Mouse (Mus musculus) activated CD4-positive, CD25-positive, alpha-beta regulatory T cell, adult 4 months (primary cell): ENCODE data around the gene Nhsl1. TPM values are rescaled to one million over a fixed set of nuclear protein-coding genes. Genes with fewer than 3 reads are reported as not detected.

Experiments
- ATAC-seq: one replicate; pipeline ENCODE4 v1.8.0; 2017
- polyA plus RNA-seq, 2 experiments: library from polyadenylated mRNA; unstranded; fragments of 100-300 nt; shearing (Covaris generic); gene quantifications; one replicate each; pipeline ENCODE4 v1.2.1; 2017

Nhsl1 gene
- polyA plus RNA-seq, 2 experiments from 2014 or later: 0.54 to 0.69 TPM

DNA sequence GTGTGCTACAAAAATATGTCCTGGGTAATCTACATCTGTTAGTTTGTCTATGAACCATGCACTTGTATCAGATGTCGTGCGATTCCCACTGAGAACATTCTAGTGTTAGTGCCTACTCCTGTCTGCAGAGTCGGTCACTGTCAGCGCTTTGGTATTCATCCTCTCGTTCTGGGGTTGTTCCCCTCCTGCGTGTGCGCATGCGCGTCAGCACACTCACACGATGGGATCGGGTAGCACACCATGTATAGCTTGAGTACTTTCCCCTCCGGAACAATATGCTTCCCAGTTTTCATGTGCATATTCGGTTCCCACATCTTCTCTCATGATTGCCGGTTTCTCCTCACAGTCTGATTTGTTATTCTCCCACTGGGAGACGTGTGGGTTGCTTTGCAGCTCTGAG is 28.4 kb downstream of the Nhsl1 start:
- no peak for ATAC-seq

DNA sequence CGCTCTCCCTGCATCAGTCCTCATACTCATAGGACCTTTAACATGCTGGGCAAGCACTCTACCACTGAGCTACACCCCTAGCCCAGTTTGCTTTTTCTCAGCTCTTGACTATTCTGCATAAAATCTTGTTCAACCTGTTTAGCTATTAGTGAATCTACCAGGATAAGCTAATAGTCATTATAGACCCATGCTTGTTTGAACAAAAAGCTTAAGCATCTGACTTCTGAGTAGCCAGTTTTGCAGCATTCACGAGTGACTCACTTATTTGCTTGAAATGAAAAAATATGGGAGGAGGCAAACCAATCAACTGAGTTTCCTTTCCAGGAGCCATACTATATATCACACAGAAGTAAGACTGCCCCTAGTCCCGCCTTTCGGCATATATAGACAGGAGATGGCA is 32.0 kb downstream of the Nhsl1 start:
- no peak for ATAC-seq

DNA sequence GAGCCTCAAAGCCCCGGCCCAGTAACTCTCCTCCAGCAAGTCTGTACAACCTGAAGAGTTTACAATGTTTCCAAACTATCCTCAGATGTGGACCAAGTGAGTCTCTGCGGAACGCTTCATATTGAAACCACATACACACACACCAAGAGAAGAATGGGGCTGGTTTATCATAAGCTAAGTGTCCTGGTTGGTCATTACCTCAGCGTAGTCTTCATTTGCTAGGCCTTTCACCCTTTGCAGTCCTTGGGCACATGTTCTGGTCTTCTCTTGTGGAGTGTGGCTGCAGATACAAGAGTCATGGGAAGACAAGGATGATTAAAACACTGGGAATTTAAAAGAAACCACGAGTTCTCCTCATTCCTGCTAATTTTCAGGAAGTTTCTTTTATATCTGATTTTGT is 34.2 kb downstream of the Nhsl1 start:
- no peak for ATAC-seq

DNA sequence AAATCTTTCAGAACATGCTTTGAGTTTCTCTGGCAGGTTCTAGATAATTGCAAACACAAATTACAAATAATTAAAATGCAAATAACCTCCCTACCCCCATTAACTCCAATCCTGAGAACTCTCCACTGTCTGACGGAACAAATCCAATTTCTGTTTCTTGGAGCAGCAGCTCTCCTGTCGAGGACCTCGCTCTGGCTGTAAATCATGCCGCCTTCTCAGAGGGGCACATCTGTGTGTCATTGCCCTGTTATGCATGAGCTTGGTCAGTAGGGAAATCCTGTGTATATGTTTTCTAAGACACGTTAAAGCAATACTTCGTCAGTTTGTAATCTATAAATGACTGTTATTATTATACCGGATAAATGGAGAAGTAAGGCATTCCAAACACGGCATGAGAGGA is 35.3 kb downstream of the Nhsl1 start:
- no peak for ATAC-seq

DNA sequence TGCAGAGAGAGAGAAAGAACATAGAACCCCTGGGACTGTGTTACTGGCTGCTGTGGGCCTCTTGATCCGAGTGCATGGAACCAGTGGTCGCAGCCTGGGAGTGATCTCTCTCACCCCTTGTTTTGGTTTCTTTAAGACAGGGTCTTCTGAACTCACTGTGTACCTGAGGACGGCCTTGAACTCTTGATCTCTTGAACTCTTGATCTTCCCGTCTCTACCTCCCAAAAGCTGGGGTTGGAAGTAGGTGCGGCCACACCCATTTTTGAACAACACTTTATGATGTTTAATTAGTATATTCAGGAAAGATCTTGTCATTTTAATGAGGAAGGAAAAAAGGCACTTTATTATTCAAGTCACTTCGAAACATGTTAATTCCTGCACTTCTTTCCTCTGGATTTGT is 37.7 kb downstream of the Nhsl1 start:
- no peak for ATAC-seq

DNA sequence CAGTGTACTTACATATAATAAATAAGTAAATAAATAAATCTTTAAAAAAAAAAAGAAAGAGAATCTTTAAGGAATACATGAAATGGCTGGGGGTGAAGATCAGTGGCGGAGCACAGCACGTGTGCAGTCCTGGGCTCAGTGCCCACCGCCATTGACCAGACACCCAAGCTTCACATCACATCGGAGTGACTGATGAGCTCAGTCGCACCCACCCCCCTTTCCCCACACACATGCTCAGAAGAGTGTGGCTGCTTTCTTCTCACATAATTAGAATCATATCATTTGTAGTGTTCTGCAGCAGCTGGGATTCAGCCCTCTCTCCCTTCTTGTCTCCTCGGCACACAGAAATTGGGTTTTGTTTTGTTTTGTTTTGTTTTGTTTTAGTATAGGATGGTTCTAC is 38.4 kb downstream of the Nhsl1 start:
- no peak for ATAC-seq

DNA sequence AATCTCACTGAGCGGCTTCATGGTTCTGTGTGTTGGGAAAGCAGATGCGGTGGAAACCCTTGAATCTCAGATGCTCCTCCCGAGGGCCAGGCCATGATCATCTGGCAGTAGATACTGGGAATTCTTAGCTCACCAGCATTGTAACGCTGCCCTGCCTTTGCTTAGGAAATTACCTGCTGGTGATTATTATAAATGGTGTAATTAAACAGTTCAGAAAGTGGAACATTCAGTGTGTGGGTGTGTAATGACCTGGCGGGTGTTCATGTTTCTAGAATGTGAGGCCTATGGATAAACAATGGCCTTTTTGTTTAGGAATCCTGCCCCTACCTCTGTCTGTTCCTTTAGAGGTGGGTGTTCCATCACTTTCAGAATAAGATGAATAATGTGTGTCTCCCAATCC is 39.7 kb downstream of the Nhsl1 start:
- ATAC-seq: no peak

DNA sequence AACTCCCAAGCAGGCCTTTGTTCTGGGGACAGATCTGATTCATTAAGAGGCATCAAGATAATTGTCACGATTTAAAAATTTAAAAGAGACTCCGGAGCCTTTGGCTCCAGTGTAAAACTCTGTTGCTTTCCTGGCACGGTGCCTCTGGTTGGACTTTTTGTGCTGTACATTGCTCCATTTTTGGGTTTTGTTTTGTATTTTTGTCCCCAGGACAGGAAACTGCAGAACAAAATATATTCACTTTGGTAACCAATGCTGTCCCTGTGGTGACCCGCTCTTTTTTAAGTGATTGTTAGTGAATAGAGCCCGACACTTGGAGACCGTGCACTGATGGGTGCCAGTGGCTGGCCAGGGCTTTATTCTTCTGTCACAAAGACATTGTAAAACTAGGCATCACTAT is 41.4 kb downstream of the Nhsl1 start:
- ATAC-seq: no peak

DNA sequence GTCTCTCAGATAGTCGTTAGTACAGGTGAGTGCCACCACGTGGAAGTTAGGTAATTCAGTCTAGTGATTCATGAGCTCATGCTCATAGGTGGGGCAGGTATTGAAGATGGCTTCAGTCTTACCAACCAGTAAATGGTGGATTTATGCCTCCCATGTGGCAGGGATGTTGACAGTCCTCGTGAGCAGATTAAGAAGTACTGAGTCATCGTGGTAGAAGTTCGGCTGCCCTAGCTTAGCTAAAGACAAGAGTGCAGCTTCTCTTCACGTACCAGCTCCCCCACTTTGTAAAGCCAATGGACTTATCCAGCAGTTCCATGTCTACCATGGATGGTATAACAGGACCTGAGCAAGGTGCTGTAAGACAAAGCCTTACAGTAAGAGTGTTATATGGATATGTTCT is 46.6 kb downstream of the Nhsl1 start:
- ATAC-seq: no peak

DNA sequence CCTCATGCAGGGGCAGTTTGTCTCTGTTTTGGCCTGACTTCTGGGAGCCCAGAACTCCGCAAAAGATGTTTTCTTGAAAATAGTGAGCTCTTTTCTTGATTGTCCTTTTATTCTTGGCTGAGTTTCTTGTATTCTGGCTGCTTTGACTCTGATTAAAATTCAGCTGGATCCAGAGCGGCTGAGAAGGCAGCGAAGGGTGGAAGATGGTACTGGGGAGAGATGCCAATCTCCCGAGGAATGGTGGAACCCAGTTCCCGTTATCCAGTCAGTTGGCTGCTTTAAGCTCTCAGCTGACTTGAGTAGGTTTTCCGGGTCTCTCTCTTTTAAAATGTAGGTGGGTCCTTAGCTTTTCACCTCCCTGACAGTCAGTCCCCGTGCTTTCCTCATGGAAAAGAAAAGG is 47.9 kb downstream of the Nhsl1 start:
- no peak for ATAC-seq

DNA sequence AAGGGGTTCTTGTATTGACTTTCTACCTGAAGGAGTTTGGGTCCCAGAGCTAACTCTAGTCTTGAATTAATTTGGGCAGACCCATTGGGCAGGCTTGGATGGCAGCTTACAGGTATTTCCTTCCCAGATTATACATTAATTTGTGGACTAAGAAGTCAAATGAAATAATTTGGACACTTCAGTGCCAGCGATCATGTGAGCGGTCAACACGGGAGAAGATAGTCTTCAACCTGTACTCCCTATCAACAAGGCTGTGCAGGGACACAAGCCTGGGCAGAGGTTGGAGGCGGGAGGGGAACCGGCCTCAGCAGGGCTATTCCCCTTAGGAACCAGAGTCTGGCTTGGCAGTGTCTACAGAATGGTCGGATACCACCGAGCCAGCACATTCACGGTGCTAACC is 49.3 kb downstream of the Nhsl1 start:
- ATAC-seq: no peak

DNA sequence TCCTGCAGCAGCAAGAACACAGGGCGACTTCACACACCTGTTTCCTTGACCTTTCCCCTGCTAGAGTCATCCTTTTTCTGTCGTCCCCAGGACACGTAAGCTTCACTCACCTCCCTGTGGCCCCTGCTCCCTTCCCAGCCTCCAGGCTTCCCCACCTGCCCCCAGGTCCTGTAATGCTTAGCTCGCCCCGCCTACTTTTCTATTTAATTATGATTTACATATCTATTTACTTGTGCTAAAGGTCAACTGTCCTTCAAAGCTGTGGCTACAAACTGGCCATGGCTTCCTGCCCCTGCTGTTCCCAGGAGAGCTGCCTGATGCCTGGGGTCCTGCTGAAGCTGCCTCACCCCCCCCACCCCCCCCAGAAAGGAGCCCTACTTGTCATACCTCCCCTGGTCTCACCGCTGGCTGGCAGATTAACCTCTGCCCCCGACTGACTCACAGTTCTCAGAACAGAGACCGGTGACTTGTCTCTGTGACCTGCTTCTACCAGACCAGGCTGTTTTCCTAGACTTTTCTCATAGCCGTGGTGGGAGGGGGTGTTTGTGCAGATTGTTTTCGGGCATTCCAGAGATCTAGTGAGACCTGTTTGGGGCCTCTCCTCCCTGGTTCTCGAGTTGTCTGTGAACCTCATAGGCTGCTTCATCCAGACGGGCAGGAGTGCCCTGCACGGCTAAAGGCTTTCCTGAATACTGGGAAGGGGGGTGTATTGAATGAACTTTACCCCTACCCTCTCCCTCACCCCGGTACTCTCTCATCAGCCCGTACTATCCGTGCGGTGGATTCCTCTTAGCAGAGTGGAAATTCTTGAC is 51.9 kb downstream of the Nhsl1 start:
- no peak for ATAC-seq

DNA sequence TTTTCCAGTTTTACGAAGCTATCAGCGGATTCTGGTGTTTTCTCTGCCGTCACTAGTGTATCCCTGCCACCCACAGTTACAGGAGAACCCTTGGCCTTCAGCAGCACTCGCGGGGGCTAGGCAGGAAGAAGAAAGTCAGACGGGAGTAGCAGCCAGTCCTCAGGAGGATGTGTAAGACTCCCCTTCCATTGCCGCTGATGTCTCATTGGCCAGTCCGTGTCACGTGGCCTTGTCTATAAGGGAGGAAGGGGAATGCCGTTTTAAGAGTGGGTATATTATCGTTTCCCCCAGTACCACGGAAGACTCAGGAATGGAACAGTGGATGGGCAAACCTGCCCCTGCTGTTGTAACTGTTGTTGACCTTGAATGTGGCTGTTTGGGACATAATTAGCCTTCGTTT is 53.1 kb downstream of the Nhsl1 start:
- no peak for ATAC-seq

DNA sequence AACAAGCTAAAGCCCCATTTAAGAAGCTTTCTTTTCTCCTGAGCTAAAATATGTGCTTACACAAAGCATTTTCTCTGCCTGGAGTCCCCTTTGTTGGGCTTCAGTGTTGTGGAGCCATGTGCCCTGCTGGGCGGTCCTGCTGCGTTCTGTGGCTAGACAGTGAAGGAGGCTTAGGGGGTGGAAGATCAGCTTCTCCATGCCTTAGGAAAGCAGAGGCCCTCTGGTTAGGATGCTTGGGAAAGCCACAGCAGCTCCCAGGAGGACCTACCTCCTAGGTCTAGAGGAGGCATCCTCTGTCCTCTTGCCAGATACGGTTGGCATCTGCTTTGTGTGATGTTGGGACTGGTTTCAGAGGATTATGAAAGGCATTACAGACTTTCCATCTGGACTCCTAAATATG is 56.5 kb downstream of the Nhsl1 start:
- no peak for ATAC-seq

DNA sequence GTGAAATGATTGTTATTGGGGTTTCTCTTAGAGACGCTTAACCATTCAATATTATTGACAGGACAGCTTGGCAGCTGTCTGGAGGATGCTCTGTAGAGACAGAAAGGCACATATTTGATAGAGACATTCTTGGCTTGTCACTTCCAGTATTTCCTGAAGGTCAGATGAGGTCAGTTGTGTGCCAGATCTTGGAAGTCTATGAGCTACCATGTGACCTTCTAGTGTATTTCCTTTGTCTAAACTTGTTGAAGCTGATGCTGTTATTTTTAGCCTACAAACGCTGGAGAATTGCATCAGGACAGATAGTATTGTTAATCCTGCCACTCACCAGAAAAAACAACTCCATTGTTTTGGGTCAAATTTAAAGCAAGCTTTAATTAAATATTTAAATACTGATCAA is 66.0 kb downstream of the Nhsl1 start:
- ATAC-seq: no peak

DNA sequence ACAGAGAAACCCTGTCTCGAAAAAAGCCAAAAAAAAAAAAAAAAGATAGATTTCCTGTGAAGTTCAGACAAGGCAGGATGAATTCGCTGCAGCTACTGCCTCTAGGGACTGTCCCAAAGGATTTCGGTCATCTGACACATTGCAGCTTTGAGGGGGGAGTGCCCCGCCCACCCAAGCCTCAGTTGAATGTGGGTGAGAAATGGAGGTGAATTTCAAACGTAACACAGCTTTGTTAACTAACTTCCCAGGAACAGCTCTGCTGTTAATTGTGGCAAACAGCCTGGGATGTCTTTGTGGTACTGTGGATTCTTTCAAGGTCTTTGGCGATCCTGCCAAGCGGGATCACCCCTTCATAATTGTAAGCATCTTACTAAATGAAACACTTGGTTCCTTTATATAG is 67.4 kb downstream of the Nhsl1 start:
- no peak for ATAC-seq

DNA sequence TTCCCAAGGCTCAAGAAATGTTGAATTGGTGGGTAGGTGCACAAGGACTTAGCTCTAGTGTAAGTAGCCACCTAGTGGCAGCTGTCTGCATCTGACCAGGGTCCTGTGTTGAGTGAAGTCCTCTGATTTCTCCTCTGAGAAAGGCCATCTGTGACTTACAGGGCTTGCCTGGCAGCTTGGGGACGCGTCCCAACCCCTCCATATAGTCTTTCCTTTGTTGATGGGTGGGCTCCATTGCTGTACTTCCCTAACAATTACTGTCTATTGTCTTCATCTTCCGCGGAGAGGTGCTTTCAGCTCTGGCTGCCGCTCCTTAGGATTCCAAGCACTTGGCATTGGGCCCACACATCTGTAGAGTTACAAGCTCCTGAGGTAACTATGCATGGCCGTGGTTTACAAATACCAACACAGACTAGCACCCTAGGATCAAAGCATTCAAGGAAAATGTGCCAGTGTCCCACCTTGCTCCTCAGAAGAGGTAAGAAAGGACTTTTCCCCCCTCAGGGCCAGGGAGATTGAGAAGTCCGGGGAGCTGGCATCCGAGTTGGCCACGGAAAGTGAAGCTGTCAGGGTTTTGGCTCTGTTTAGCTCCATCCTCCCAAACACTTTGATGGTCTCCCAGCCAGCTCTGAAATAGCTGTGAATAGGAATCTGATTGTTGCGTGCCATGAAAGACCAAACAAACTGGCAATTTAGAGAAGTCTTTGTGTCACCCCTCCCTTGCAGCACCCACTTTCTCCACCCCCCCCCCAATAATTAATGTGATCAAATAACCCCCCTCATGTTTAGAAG is 70.2 kb downstream of the Nhsl1 start:
- no peak for ATAC-seq

DNA sequence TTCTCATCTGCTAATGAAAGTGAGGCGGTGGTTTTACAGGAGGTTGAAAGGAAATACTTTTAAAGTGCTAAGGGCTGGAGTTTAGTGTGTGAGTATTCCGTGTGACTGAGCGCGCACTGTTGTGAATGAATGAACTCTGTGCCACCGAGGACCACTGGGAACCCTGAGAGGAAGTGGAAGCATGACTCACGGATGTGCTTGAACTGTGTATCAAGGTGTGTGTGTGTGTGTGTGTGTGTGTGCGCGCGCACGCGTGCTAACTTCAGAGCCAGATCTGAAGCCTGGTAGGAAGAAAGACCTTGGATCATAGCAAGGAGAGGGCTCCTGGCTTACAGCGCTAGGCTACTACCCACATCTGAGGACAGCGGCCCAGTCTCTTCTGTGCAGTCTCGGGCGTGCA is 71.2 kb downstream of the Nhsl1 start:
- no peak for ATAC-seq

DNA sequence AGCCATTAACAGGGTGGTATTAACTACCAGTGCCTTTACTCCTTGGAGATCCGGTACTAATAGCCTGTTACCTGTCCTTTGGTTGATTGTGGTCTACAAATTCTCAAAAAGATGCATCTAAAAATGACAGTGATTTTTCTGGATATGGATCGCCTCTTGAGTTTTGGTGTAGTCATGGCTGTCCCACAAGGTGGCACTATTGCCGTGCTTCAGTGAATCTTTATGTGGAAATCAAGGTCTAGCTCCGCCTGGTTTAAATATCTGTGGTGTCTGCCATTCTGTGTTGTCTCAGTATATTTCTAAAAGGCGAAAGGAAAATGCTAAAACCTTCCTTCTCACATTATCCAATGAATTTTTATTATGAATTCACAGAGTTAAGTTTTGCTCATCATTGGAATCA is 72.8 kb downstream of the Nhsl1 start:
- ATAC-seq: no peak

DNA sequence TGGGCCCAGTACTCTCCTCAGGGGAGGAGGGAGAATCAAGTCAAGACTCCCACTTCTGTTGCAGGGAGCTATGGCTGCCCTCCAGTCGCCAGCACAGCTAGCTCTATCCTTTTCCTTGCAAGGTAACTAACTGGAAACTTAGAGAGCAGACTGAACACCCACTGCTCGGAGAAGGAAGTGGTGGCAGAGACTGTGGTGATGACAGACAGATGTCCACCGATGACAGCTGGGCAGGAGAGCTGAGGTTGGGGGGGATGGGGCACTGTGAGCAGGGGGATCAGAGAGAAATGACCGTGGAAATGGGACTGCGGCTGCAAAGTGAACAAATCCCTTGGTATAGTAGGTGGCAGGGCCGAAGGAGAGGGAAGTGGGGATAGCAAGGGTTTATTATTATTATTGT is 73.5 kb downstream of the Nhsl1 start:
- ATAC-seq: no peak

DNA sequence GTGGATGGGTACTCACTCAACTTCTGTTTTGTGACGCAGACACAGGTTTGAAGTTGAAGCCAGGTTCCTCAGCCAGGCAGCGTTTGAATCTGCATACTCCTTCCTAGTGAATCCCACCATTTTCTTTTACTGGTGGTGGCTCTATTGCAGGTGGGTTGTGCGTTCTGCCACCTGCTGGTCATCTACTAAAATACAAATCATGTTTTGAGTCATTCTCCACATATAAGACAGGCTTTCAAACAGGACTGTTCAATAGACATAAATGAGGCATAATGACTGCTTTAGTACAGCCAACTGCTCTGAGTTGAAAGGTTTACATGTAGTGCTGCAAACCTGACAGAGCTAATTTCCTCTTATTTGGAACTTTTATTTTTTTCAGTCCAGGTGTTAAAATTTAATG is 75.0 kb downstream of the Nhsl1 start:
- no peak for ATAC-seq

DNA sequence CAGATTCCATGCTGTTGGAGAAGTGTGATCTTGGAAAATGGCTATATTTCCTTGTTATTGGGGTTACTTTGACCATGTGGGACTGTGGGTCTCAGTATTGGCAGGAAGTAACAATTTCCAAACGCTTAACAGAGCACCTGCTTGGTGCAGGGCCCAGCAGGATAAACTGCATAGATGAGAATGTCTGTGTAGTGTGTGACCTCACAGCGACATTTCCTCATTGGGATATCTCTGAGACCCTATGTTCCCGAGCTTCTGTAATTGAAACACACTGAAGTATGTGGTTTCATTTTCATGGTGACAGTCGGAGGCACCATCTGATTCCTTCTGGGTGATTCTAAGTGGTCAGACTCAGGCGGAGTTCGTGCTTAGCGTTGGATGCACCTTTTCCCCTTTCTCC is 75.5 kb downstream of the Nhsl1 start:
- ATAC-seq: no peak

DNA sequence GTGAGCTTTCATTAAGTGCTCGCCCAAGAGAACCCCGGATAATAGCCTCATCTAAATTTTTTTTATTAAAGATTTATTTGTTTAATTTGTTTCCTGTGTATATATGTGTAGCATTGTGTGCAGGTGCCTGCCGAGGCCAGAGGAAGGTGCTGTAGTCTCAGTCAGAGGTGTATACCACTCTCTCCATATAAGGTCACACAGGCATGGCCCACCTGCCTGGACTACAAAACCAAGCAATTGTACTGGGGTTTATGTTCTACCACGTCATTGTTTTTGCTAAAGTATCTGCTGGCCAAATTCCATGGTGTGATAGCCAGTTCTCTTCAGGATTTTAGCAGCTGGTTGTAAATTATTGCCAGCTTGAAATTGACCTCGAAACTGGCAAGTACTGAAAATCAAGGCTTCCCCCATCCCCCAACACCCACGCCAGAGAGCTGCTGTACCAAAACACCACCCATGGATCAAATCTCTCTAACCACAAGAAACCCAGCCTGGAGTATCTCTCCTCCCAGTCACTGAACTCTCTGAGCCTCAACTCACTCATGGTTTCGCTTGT is 81.4 kb downstream of the Nhsl1 start:
- no peak for ATAC-seq

DNA sequence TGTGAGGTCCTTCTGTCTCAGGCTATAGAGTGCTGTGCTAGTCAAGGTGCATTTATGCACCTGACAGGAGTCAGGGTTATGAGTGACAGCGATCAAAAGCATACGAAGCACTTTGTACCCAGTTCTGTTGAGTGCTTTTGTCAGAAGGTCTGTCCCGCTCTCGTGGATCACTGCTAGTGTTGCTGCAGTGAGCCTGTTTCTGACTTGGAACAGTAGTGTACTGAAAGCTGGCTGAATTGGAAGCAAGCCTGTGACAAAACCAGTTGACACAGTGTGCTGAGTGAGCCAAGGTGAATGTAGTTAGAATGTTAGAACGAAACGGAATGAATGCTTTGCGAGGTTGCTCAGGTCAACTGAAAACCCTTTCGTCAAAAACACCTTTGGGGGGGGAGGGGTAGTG is 82.2 kb downstream of the Nhsl1 start:
- no peak for ATAC-seq
